Mouse (Mus musculus) left cerebral cortex, postnatal 25 days (tissue): ENCODE measurements around the gene Rcn2. TPM values are rescaled to one million over a fixed set of nuclear protein-coding genes. Genes with fewer than 3 reads are reported as not detected.

ENCODE experiments used
- DNase-seq, 2 experiments: peaks; one replicate each; pipeline ENCODE4 v3.0.0; 2022; ENCODE audit warnings: low spot score in 2 of 2, mixed read lengths in 1 of 2
- intact Hi-C: fragments of 180-260 bp; cut with DNase I; formaldehyde crosslinking; loops from one replicate; pipeline ENCODE4 v1.15.1; 2025
- total RNA-seq, 2 experiments: library from RNA; stranded (reverse); gene quantifications; 2 replicates each; pipeline ENCODE4 v1.2.3; 2021

Gene Rcn2
- total RNA-seq, 2 experiments from 2014 or later = 109 to 112 TPM

GRCm38 (mm10) chr9:56090546-56091225 is 49.0 kb downstream of the Rcn2 start:
- DNase-seq = no peak
- intact Hi-C loops = no loop called here

- no peak for DNase-seq
- intact Hi-C loops = no loop called here
Measured at GRCm38 (mm10) chr9:56092102-56092501, 50.5 kb downstream of the Rcn2 start.

GRCm38 (mm10) chr9:56097584-56098298 is 56.1 kb downstream of the Rcn2 start:
- intact Hi-C loops = no loop called here
- DNase-seq = no peak

- DNase-seq = no peak
- intact Hi-C loops = no loop called here
Measured at GRCm38 (mm10) chr9:56100041-56100522, 58.4 kb downstream of the Rcn2 start.

- intact Hi-C loops = no loop called here
- no peak for DNase-seq
Measured at GRCm38 (mm10) chr9:56101022-56101421, 59.4 kb downstream of the Rcn2 start.

GRCm38 (mm10) chr9:56104921-56105320 is 63.3 kb downstream of the Rcn2 start:
- no peak for DNase-seq
- intact Hi-C loops = no loop called here

- intact Hi-C loops = no loop called here
Measured at GRCm38 (mm10) chr9:56106274-56107072, 64.8 kb downstream of the Rcn2 start.

GRCm38 (mm10) chr9:56107527-56107926 is 65.9 kb downstream of the Rcn2 start:
- no peak for DNase-seq
- intact Hi-C loops = no loop called here

More at GRCm38 (mm10) chr9:56106274-56107072, 64.8 kb downstream of the Rcn2 start:
- no peak for DNase-seq

GRCm38 (mm10) chr9:56108174-56108573 is 66.5 kb downstream of the Rcn2 start:
- DNase-seq = no peak
- intact Hi-C loops = no loop called here

Other genes with a start within 250 kb of the Rcn2 start
- 10 to 100 TPM; 30.1 to 30.9 TPM for gene Scaper, start 103.7 kb upstream of the Rcn2 start, total RNA-seq
- not detected for gene 4930563M21Rik, start 31.3 kb upstream of the Rcn2 start, total RNA-seq
- 1 to 10 TPM; 2.7 to 3.1 TPM for gene Pstpip1, start 48.1 kb downstream of the Rcn2 start, total RNA-seq
- gene Tspan3, start 123.6 kb downstream of the Rcn2 start, total RNA-seq = 100 to 1,000 TPM; 377 to 393 TPM